Mouse (Mus musculus) MEL (cell line): ENCODE results near the gene Polr2c. TPM values are rescaled to one million over a fixed set of nuclear protein-coding genes. Genes with fewer than 3 reads are reported as not detected.

ENCODE experiments used
- DNase-seq: peaks from one replicate; pipeline ENCODE4 v3.0.0; 2011; ENCODE audit warnings: low read depth, low spot score
- H3K27ac ChIP-seq: 2 replicates; pipeline ENCODE4 v1.5.1; 2012; ENCODE audit warnings: low read depth, mild to moderate bottlenecking, control low read depth, low read length, moderate library complexity; ENCODE audit not compliant: control insufficient read depth
- H3K27me3 ChIP-seq, 2 experiments: fragments of 150-350 bp in 1 of 2; sonication (generic) in 1 of 2; 2 replicates each; pipeline ENCODE4 v1.6.1; 2012; ENCODE audit warnings: low read length in 2 of 2, mild to moderate bottlenecking in 2 of 2, improper control_type of control experiment in 1 of 2, moderate library complexity in 1 of 2; ENCODE audit not compliant: insufficient read depth in 2 of 2, control insufficient read depth in 1 of 2
- H3K36me3 ChIP-seq, 2 experiments: 2 replicates each; pipeline ENCODE4 v1.6.1; 2012 to 2014; ENCODE audit warnings: low read length in 2 of 2, improper control_type of control experiment in 1 of 2, inconsistent platforms in 1 of 2, mild to moderate bottlenecking in 1 of 2; ENCODE audit not compliant: insufficient read depth in 2 of 2, control insufficient read depth in 1 of 2
- H3K4me1 ChIP-seq, 2 experiments: fragments of 150-350 bp in 1 of 2; sonication (generic) in 1 of 2; 2 replicates each; pipeline ENCODE4 v1.6.1; 2012; ENCODE audit warnings: low read length in 2 of 2, improper control_type of control experiment in 1 of 2, mild to moderate bottlenecking in 1 of 2; ENCODE audit not compliant: insufficient read depth in 2 of 2, control insufficient read depth in 1 of 2
- H3K4me3 ChIP-seq, 2 experiments: fragments of 150-350 bp in 1 of 2; sonication (generic) in 1 of 2; 2 replicates each; pipeline ENCODE4 v1.5.1; 2012; ENCODE audit warnings: low read depth in 2 of 2, low read length in 2 of 2, mild to moderate bottlenecking in 2 of 2, moderate library complexity in 2 of 2, control low read depth in 1 of 2, improper control_type of control experiment in 1 of 2; ENCODE audit not compliant: control insufficient read depth in 1 of 2, insufficient read depth in 1 of 2
- H3K79me2 ChIP-seq: 2 replicates; pipeline ENCODE4 v1.6.1; 2012; ENCODE audit warnings: mild to moderate bottlenecking, low read length, moderate library complexity; ENCODE audit not compliant: control insufficient read depth, poor library complexity, insufficient read depth
- H3K9ac ChIP-seq: 2 replicates; pipeline ENCODE4 v1.6.1; 2012; ENCODE audit warnings: low read depth, mild to moderate bottlenecking, control low read depth, low read length, moderate library complexity; ENCODE audit not compliant: control insufficient read depth, poor library complexity, severe bottlenecking
- H3K9me3 ChIP-seq: fragments of 150-350 bp; sonication (generic); replicated peaks from 2 replicates; pipeline ENCODE4 v1.6.1; 2012; ENCODE audit warnings: mild to moderate bottlenecking, low read length, improper control_type of control experiment, moderate library complexity; ENCODE audit not compliant: insufficient read depth
- CTCF ChIP-seq, 3 experiments: IDR thresholded peaks in 2 of 3; conservative IDR thresholded peaks in 1 of 3; 2 replicates each; pipeline ENCODE4 v1.5.1; 2011 to 2012; ENCODE audit warnings: low read length in 3 of 3, low read depth in 2 of 3, mild to moderate bottlenecking in 2 of 3, improper control_type of control experiment in 1 of 3, inconsistent platforms in 1 of 3, mixed read lengths in 1 of 3, moderate library complexity in 1 of 3; ENCODE audit not compliant: control insufficient read depth in 1 of 3, insufficient read depth in 1 of 3, poor library complexity in 1 of 3, severe bottlenecking in 1 of 3
- E2F4 ChIP-seq: IDR thresholded peaks from 2 replicates; pipeline ENCODE4 v1.6.1; 2011; ENCODE audit warnings: low read depth, low read length, improper control_type of control experiment, borderline replicate concordance
- ELF1 ChIP-seq: IDR thresholded peaks from 2 replicates; pipeline ENCODE4 v1.6.1; 2014; ENCODE audit warnings: low read depth, mild to moderate bottlenecking, inconsistent platforms, low read length, improper control_type of control experiment, moderate library complexity
- GATA1 ChIP-seq: IDR thresholded peaks from 2 replicates; pipeline ENCODE4 v1.6.1; 2011; ENCODE audit warnings: low read depth, low read length, improper control_type of control experiment
- MAFK ChIP-seq: IDR thresholded peaks from 2 replicates; pipeline ENCODE4 v1.6.1; 2011; ENCODE audit warnings: low read depth, mild to moderate bottlenecking, low read length, improper control_type of control experiment, borderline replicate concordance
- MAX ChIP-seq: IDR thresholded peaks from 2 replicates; pipeline ENCODE4 v1.6.1; 2011; ENCODE audit warnings: low read length, improper control_type of control experiment
- MEF2A ChIP-seq: IDR thresholded peaks from 2 replicates; pipeline ENCODE4 v1.6.1; 2014; ENCODE audit warnings: low read depth, mild to moderate bottlenecking, inconsistent platforms, low read length, improper control_type of control experiment; ENCODE audit not compliant: poor library complexity, insufficient replicate concordance, severe bottlenecking; ENCODE audit errors: extremely low read depth
- MXI1 ChIP-seq: IDR thresholded peaks from 2 replicates; pipeline ENCODE4 v1.6.1; 2011; ENCODE audit warnings: mild to moderate bottlenecking, low read depth, low read length, improper control_type of control experiment
- MYC ChIP-seq: IDR thresholded peaks from 2 replicates; pipeline ENCODE4 v1.6.1; 2011; ENCODE audit warnings: low read depth, mild to moderate bottlenecking, low read length, improper control_type of control experiment, moderate library complexity
- RAD21 ChIP-seq: IDR thresholded peaks from 2 replicates; pipeline ENCODE4 v1.6.1; 2011; ENCODE audit warnings: mild to moderate bottlenecking, low read depth, low read length, improper control_type of control experiment
- RCOR1 ChIP-seq: IDR thresholded peaks from 2 replicates; pipeline ENCODE4 v1.6.1; 2012; ENCODE audit warnings: low read depth, mild to moderate bottlenecking, inconsistent platforms, low read length, improper control_type of control experiment
- SMC3 ChIP-seq: IDR thresholded peaks from 2 replicates; pipeline ENCODE4 v1.6.1; 2011; ENCODE audit warnings: low read depth, low read length, improper control_type of control experiment
- TBP ChIP-seq: IDR thresholded peaks from 2 replicates; pipeline ENCODE4 v1.8.0; 2011; ENCODE audit warnings: low read depth, low read length, improper control_type of control experiment
- TCF12 ChIP-seq: IDR thresholded peaks from 2 replicates; pipeline ENCODE4 v1.6.1; 2014; ENCODE audit warnings: low read depth, mild to moderate bottlenecking, inconsistent platforms, low read length, improper control_type of control experiment, moderate library complexity
- USF1 ChIP-seq: IDR thresholded peaks from 2 replicates; pipeline ENCODE4 v1.6.1; 2014; ENCODE audit warnings: low read depth, mild to moderate bottlenecking, inconsistent platforms, low read length, improper control_type of control experiment, moderate library complexity
- ZC3H11A ChIP-seq: IDR thresholded peaks from 2 replicates; pipeline ENCODE4 v1.6.1; 2012; ENCODE audit warnings: low read depth, mild to moderate bottlenecking, inconsistent platforms, low read length, improper control_type of control experiment
- ZNF384 ChIP-seq: IDR thresholded peaks from 2 replicates; pipeline ENCODE4 v1.6.1; 2012; ENCODE audit warnings: low read depth, mild to moderate bottlenecking, inconsistent platforms, low read length, improper control_type of control experiment
- polyA plus RNA-seq, 2 experiments: library from polyadenylated mRNA; stranded (reverse) in 1 of 2; unstranded in 1 of 2; fragments of >175 nt in 1 of 2; fragments of >200 nt in 1 of 2; gene quantifications; 2 replicates each; pipeline versions ENCODE4 v1.2.1 to v1.2.4; 2012; ENCODE audit warnings: low replicate concordance in 2 of 2, low read depth in 1 of 2; ENCODE audit not compliant: insufficient read length in 2 of 2, insufficient read depth in 1 of 2, missing spikeins in 1 of 2
- total RNA-seq: library from RNA; depleted of rRNA; stranded (reverse); fragments of 300-350 nt; gene quantifications from 2 replicates; pipeline ENCODE4 v1.2.3, GENCODE M21; 2012

The Polr2c gene
- total and polyA plus RNA-seq, 3 experiments, result 92.5 to 181 (median 151) TPM

DNA sequence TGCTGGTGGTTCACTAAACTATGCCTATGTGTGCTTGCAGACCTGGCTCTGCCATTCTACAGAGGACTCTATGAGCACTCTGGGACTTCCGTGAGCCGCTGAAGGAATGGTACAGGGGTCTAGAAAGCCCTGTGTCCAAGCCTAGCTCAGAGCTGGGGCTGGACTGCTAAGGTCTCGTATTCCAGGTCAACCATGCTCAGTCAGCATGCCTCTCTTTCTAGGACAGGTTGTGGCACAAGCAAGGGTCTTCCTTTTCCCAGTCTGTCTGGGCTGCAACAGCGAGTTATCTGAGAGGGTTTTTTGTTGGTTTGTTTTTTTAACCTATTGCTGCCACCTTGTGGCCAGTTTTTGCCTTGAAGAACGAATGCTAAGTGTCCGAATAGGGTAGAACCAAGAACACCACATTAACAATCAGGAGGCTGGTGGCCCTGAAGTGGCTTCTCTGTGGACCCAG, 44.6 kb upstream of the Polr2c start:
- no peaks in the 10 kb centered on the region for H3K27me3 ChIP-seq
- no peak overlapping the region for H3K4me3 ChIP-seq
- no peak overlapping the region for H3K27ac ChIP-seq
- H3K79me2 ChIP-seq, result no peaks in the 10 kb centered on the region
- no peak overlapping the region for H3K9ac ChIP-seq
- H3K4me1 ChIP-seq, result no peaks in the 10 kb centered on the region
- peak; percentile 84 for DNase-seq
- H3K9me3 ChIP-seq, result no peaks in the 10 kb centered on the region
- H3K36me3 ChIP-seq, result no peaks in the 10 kb centered on the region
- 0 out of 2 replicates have a peak, but pooled peaks have one; percentile 5 for TF ChIP-seq GATA1
- peak; percentile 83 for TF ChIP-seq ZC3H11A
- peak; percentile 76 for TF ChIP-seq ZNF384
- no peak for TF ChIP-seq RCOR1
- peak; percentile 90 for TF ChIP-seq SMC3
- TF ChIP-seq RAD21, result peak; percentile 82
- no peak for TF ChIP-seq MAX
- TF ChIP-seq CTCF (IDR thresholded peaks at IDR 0.05 in 2 of 3, conservative IDR thresholded peaks at IDR 0.05 in 1 of 3; ENCODE audit: control insufficient read depth in 1 of 3, insufficient read depth in 1 of 3, low read depth in 2 of 3, low read length in 3 of 3, poor library complexity in 1 of 3, severe bottlenecking in 1 of 3), result peak; percentile 31 to 82 (median 58)

DNA sequence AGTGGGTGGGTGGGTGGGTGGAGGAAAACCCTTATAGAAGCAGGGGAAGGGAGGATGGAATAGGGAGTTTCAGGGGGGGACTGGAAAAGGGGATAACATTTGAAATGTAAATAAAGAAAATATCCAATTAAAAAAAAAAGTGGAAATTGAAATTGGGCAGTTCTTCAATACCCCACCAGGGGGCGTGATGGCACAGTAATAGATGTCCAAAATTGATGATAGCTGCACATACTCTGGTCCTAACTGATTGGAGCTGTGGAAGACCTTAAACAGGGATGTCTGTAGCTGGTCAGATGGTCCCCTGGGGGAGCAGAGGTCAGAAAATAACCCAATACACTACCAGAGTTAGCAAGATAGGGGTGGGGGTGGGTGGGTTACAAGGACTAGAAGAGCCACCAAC, 42.7 kb upstream of the Polr2c start:
- no peaks in the 10 kb centered on the region for H3K36me3 ChIP-seq
- H3K27me3 ChIP-seq, result no peaks in the 10 kb centered on the region
- H3K27ac ChIP-seq, result no peak overlapping the region
- H3K79me2 ChIP-seq, result no peaks in the 10 kb centered on the region
- TF ChIP-seq ZNF384 (peak; percentile 92), CTCF (IDR thresholded peaks at IDR 0.05 in 2 of 3, conservative IDR thresholded peaks at IDR 0.05 in 1 of 3; ENCODE audit: control insufficient read depth in 1 of 3, insufficient read depth in 1 of 3, low read depth in 2 of 3, low read length in 3 of 3, poor library complexity in 1 of 3, severe bottlenecking in 1 of 3) (peak; percentile 43 to 75 (median 68)), RAD21 (peak; percentile 53), GATA1 (0 out of 2 replicates have a peak, but pooled peaks have one; percentile 7), SMC3 (peak; percentile 61), USF1 (no peak), TCF12 (no peak), ELF1 (no peak), MEF2A (no peak), MAFK (no peak), MXI1 (no peak), MYC (no peak), TBP (0 out of 2 replicates have a peak, but pooled peaks have one; percentile 14), E2F4 (no peak), RCOR1 (no peak)
- DNase-seq, result peak; percentile 55
- no peak overlapping the region for H3K9ac ChIP-seq
- H3K4me3 ChIP-seq, result no peak overlapping the region
- no peaks in the 10 kb centered on the region for H3K4me1 ChIP-seq
- H3K9me3 ChIP-seq, result no peaks in the 10 kb centered on the region
